Mouse (Mus musculus) olfactory bulb, adult 2 months (tissue): ENCODE measurements at regions not wholly inside any gene's neighbourhood (a gene's known extent, or its start where the extent isn't known, plus 50 kb on each side); places are given as distances from the start of the nearest gene placed in this dataset.

ENCODE experiments used
- CTCF ChIP-seq: fragments of 200-500 bp; IDR thresholded peaks from 2 replicates; pipeline ENCODE4 v1.5.1; 2012; ENCODE audit warnings: low read depth, mild to moderate bottlenecking, low read length, moderate library complexity; ENCODE audit not compliant: insufficient read depth
- POLR2A ChIP-seq: fragments of 200-500 bp; IDR thresholded peaks from 2 replicates; pipeline ENCODE4 v1.6.1; 2012; ENCODE audit warnings: mild to moderate bottlenecking, low read depth, low read length, moderate library complexity; ENCODE audit not compliant: insufficient read depth

- TF ChIP-seq CTCF: no peak
- no peak for TF ChIP-seq POLR2A
Measured at GRCm38 (mm10) chr13:101062582-101062981, 229.4 kb upstream of the Slc30a5 start.
